Mouse (Mus musculus) CD4-positive naive resting alpha-beta T cell, adult 76 days (primary cell): Measurements from ENCODE around the gene Camta1. TPM values are rescaled to one million over a fixed set of nuclear protein-coding genes. Genes with fewer than 3 reads are reported as not detected.

Source experiments
- total RNA-seq: library from RNA; stranded (reverse); gene quantifications from one replicate; pipeline ENCODE4 v1.2.4, GENCODE M21; 2023

The Camta1 gene
- 38.0 TPM for total RNA-seq

GRCm38 (mm10) chr4:151861806-151862739, at the start of gene Camta1:
Gene Camta1, minus strand, starts transcription at chr4:151861876.

GRCm38 (mm10) chr4:151089270-151089669, 772.4 kb downstream of the Camta1 start, which contains the start of gene Gm13090:
Gene Gm13090, plus strand, starts transcription at chr4:151089570.

GRCm38 (mm10) chr4:151057347-151058321, 804.0 kb downstream of the Camta1 start, which contains the start of gene Vamp3:
Gene Vamp3, minus strand, starts transcription at chr4:151057963.

GRCm38 (mm10) chr4:151044037-151044943, 817.4 kb downstream of the Camta1 start, which contains the start of gene Per3:
Gene Per3, minus strand, starts transcription at chr4:151044665.

GRCm38 (mm10) chr4:150996797-150997196, 864.9 kb downstream of the Camta1 start, which contains the start of gene Uts2:
Gene Uts2, plus strand, starts transcription at chr4:150997097.

GRCm38 (mm10) chr4:150914290-150914733, 947.4 kb downstream of the Camta1 start, which contains the start of the genes Park7 and Tnfrsf9:
Gene Park7, minus strand, starts transcription at chr4:150914437.
Gene Tnfrsf9, plus strand, starts transcription at chr4:150914562.

Other genes with a start within 250 kb of the Camta1 start
- 44.3 TPM for gene Dnajc11, start 71.8 kb upstream of the Camta1 start, total RNA-seq
- 38.5 TPM for gene Thap3, start 127.1 kb upstream of the Camta1 start, total RNA-seq
- 14.7 TPM for gene Phf13, start 134.4 kb upstream of the Camta1 start, total RNA-seq
- 32.2 TPM for gene Klhl21, start 146.9 kb upstream of the Camta1 start, total RNA-seq
- gene Zbtb48, start 165.8 kb upstream of the Camta1 start, total RNA-seq = 20.2 TPM
- gene Tas1r1, start 176.7 kb upstream of the Camta1 start, total RNA-seq = not detected
- 42.2 TPM for gene Nol9, start 177.4 kb upstream of the Camta1 start, total RNA-seq
- gene Plekhg5, start 210.6 kb upstream of the Camta1 start, total RNA-seq = 2.8 TPM